Mouse (Mus musculus): ENCODE measurements around the gene BC049730. TPM values are rescaled to one million over a fixed set of nuclear protein-coding genes. Genes with fewer than 3 reads are reported as not detected.

Gene BC049730
- polyA plus RNA-seq (2014; fragmentation: Nextera tagmentation; extraction: Ambion mirVana) = not detected in 2 replicates

DNA sequence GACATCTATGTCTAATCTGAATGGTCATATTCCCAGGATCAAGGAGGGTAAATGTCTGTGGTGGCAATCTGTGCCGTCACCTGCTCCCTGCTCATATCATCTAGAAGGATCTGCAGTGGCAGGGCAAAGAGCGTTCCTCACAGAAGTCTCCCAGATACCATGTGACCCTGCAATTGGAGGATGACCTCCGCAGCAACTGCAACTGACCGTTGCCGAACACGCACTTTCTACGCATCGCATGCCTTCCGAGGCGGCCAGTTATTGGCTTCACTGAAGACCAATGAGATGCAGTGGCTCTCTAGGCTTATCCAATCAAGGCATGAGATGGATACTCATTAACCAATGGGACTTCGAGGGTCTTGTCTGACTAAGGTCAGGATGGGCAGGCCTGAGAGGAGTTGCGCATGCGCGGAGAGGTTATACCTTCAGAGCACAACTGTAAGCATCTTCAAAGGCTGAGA lies at the start of gene BC049730:
Gene BC049730, plus strand, starts transcription at position 411 of the 461 bp plus-strand sequence.
- no peak for DNase-seq (ENCODE audit: low spot score)
- Histone ChIP-seq H3K4me3 (ENCODE audit: low read depth, low read length) (no peak within 1 kb of the TSS), H3K27me3 (ENCODE audit: control insufficient read depth, insufficient read depth, low read length) (no peaks in the 10 kb centered on the region), H3K4me2 (ENCODE audit: low read depth, severe bottlenecking) (no peak within 1 kb of the TSS), H3K9ac (ENCODE audit: low read length) (no peak within 1 kb of the TSS), H3K9me3 (ENCODE audit: control insufficient read depth, low read length) (no peaks in the 10 kb centered on the region; the same call in 1 of the 2 replicates), H3K36me3 (ENCODE audit: control insufficient read depth, insufficient read depth, low read length) (no peaks in the 10 kb centered on the region), H3K4me1 (ENCODE audit: control insufficient read depth, insufficient read depth, low read length) (no peaks in the 10 kb centered on the region), H3K27ac (replicated peaks; ENCODE audit: low read depth, low read length) (no peak within 1 kb of the TSS)
- no peak for ATAC-seq (ENCODE audit: insufficient number of reproducible peaks, low FRiP score, low TSS enrichment, low read depth)
- 94% methylated on average over 14 of the region's 14 CpGs for WGBS

DNA sequence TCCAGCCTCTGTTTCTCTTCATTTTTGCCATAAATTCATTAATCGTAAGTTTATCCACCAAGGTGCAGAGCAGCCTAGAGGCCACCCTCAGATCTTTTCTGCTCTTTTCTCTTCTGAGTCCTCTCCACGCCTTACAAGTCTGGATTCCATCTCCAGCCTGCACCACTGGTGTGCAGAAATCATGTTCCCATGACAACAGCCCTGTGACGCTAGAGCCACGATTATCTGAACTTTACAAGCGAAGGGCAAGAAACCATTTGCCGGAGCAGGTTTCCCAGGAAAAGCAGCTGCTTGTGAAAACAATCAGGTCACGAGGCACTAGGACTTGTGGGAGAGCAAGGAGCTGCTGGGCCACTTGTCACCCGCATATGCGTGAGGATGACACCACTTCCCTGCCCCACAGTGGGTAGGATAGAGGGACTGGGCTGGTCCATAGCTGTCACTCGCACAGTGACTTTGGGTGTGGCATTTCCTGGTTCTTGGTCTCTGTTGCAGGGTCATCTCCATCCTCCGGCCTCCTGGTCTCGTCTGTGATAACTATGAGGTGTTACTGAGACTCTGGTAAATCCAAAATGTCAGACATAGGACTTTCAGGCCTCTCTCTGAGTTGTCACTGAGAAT lies 49.2 kb upstream of the BC049730 start:
- Histone ChIP-seq H3K4me2 (ENCODE audit: low read depth, severe bottlenecking) (no peak overlapping the region), H3K27ac (replicated peaks; ENCODE audit: low read depth, low read length) (no peak overlapping the region), H3K9me3 (ENCODE audit: control insufficient read depth, low read length) (no peaks in the 10 kb centered on the region; the same call in 1 of the 2 replicates), H3K4me3 (ENCODE audit: low read depth, low read length) (no peak overlapping the region), H3K9ac (ENCODE audit: low read length) (no peak overlapping the region), H3K4me1 (ENCODE audit: control insufficient read depth, insufficient read depth, low read length) (no peaks in the 10 kb centered on the region), H3K27me3 (ENCODE audit: control insufficient read depth, insufficient read depth, low read length) (no peaks in the 10 kb centered on the region), H3K36me3 (ENCODE audit: control insufficient read depth, insufficient read depth, low read length) (no peaks in the 10 kb centered on the region)
- WGBS = 53% methylated on average over 12 of the region's 12 CpGs
- no peak for DNase-seq (ENCODE audit: low spot score)
- no peak for ATAC-seq (ENCODE audit: insufficient number of reproducible peaks, low FRiP score, low TSS enrichment, low read depth)

DNA sequence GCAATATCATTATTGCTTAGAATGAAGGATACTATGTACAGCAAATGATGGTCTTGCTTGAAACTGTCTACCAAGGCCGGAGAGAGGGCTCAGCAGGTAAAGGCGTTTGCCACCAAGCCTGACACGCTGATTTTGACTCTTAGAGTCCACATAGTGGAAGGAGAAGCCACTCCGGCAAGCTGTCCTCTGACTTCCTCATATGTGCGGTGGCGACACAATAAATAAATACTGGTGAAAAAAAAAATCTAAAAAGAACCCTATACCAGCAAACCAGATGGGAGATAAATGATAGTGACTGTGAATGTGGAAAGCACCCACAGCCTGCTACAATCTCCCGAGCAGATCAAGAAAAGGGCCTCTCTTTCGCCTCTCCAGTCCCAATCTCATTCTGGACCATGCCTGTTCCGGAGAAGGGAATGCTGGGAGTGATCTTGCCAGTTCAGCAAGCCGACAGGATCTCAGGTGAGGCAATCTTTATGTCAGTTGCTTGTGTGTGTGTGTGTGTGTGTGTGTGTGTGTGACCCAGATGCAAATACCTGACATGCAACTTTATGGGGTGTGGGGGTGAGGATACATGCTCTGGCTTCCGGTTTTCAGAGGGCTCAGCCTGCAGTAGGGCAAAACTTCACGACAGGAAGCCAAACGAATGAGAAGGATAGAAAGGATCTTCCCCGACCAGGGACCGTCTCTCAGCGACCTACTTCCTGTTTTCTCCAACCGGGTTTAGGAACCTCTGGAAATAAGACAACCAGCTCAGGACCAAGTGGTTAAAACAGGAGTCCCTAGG lies 47.7 kb upstream of the BC049730 start:
- Histone ChIP-seq H3K9ac (ENCODE audit: low read length) (no peak overlapping the region), H3K36me3 (ENCODE audit: control insufficient read depth, insufficient read depth, low read length) (no peaks in the 10 kb centered on the region), H3K4me3 (ENCODE audit: low read depth, low read length) (no peak overlapping the region), H3K4me1 (ENCODE audit: control insufficient read depth, insufficient read depth, low read length) (no peaks in the 10 kb centered on the region), H3K4me2 (ENCODE audit: low read depth, severe bottlenecking) (no peak overlapping the region), H3K27me3 (ENCODE audit: control insufficient read depth, insufficient read depth, low read length) (no peaks in the 10 kb centered on the region), H3K9me3 (ENCODE audit: control insufficient read depth, low read length) (no peaks in the 10 kb centered on the region; the same call in 1 of the 2 replicates), H3K27ac (replicated peaks; ENCODE audit: low read depth, low read length) (no peak overlapping the region)
- DNase-seq (ENCODE audit: low spot score) (no peak), ATAC-seq (ENCODE audit: insufficient number of reproducible peaks, low FRiP score, low TSS enrichment, low read depth) (no peak)
- WGBS = 69% methylated on average over 17 of the region's 17 CpGs

DNA sequence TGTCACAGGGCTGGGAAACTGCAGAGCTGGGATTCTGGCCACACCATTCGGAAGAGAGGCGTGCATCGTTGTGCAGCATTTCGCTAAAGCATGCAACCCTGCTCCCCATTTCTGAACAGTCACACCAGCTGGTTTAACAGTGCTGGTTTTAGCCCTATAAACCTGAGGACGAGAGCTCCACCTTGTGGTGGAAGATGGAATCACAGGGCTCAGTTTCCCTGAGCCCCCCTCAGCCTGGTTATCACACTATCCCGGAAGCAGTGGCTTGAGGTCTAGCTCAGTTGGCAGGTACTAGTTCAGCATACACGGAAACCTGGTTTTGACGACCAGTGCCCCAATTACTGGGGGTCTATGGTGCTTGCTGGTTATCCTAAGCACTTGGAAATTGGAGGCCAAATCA lies 46.5 kb upstream of the BC049730 start:
- Histone ChIP-seq H3K36me3 (ENCODE audit: control insufficient read depth, insufficient read depth, low read length) (no peaks in the 10 kb centered on the region), H3K27ac (replicated peaks; ENCODE audit: low read depth, low read length) (no peak overlapping the region), H3K27me3 (ENCODE audit: control insufficient read depth, insufficient read depth, low read length) (no peaks in the 10 kb centered on the region), H3K9me3 (ENCODE audit: control insufficient read depth, low read length) (no peaks in the 10 kb centered on the region; the same call in 1 of the 2 replicates), H3K4me2 (ENCODE audit: low read depth, severe bottlenecking) (no peak overlapping the region), H3K4me1 (ENCODE audit: control insufficient read depth, insufficient read depth, low read length) (no peaks in the 10 kb centered on the region), H3K9ac (ENCODE audit: low read length) (no peak overlapping the region), H3K4me3 (ENCODE audit: low read depth, low read length) (no peak overlapping the region)
- WGBS = 20% methylated on average over 8 of the region's 8 CpGs
- DNase-seq (ENCODE audit: low spot score) (peak; percentile 88), ATAC-seq (ENCODE audit: insufficient number of reproducible peaks, low FRiP score, low TSS enrichment, low read depth) (no peak)

DNA sequence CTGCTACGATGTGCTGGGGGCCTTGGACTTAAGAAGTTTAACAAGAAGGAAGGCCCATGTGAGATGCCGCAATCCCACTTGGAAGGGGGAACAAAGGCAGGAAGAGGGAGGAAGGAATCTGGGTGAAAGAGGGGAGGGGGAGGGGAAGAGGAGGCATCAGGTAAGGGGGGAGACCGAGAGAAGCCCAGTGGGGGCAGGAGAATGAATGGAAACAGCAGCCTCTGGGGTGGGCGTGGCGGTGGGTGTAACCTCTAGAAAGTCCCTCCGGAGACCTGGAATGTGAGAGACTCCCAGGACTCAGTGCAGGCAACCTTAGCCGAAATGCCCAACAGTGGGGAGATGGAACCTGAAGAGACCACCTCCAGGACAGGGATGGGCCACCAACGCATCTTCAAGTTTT lies 44.7 kb upstream of the BC049730 start:
- no peak for DNase-seq (ENCODE audit: low spot score)
- H3K9ac ChIP-seq (ENCODE audit: low read length) = no peak overlapping the region
- H3K4me2 ChIP-seq (ENCODE audit: low read depth, severe bottlenecking) = no peak overlapping the region
- no peak for ATAC-seq (ENCODE audit: insufficient number of reproducible peaks, low FRiP score, low TSS enrichment, low read depth)
- H3K27me3 ChIP-seq (ENCODE audit: control insufficient read depth, insufficient read depth, low read length) = no peaks in the 10 kb centered on the region
- H3K9me3 ChIP-seq (ENCODE audit: control insufficient read depth, low read length) = no peaks in the 10 kb centered on the region
- H3K4me3 ChIP-seq (ENCODE audit: low read depth, low read length) = no peak overlapping the region
- H3K27ac ChIP-seq (replicated peaks; ENCODE audit: low read depth, low read length) = no peak overlapping the region
- 33% methylated on average over 8 of the region's 8 CpGs for WGBS
- no peaks in the 10 kb centered on the region for H3K36me3 ChIP-seq (ENCODE audit: control insufficient read depth, insufficient read depth, low read length)
- H3K4me1 ChIP-seq (ENCODE audit: control insufficient read depth, insufficient read depth, low read length) = no peaks in the 10 kb centered on the region

DNA sequence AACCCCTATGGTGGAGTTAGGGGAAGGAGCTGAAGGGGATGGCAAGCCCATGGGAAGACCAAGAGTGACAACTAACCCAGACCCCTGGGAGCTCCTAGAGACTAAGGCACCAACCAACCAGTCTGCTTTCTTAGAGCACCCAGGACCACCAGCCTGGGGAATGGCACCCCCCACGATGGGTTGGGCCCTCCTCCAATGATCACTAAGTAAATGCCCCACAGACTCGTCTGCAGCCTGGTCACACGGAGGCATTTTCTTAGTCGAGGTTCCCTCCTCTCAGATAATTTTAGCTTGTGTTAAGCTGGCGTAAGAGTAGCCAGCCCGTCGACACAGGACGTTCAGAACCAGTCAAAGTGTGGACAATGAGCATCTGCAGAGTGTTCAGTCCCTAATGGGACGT lies 44.1 kb upstream of the BC049730 start:
- H3K4me3 ChIP-seq (ENCODE audit: low read depth, low read length) = no peak overlapping the region
- no peaks in the 10 kb centered on the region for H3K27me3 ChIP-seq (ENCODE audit: control insufficient read depth, insufficient read depth, low read length)
- ATAC-seq (ENCODE audit: insufficient number of reproducible peaks, low FRiP score, low TSS enrichment, low read depth) (no peak), DNase-seq (ENCODE audit: low spot score) (no peak)
- no peak overlapping the region for H3K27ac ChIP-seq (replicated peaks; ENCODE audit: low read depth, low read length)
- no peak overlapping the region for H3K9ac ChIP-seq (ENCODE audit: low read length)
- H3K4me2 ChIP-seq (ENCODE audit: low read depth, severe bottlenecking) = no peak overlapping the region
- H3K4me1 ChIP-seq (ENCODE audit: control insufficient read depth, insufficient read depth, low read length) = no peaks in the 10 kb centered on the region
- WGBS = 83% methylated on average over 9 of the region's 9 CpGs
- H3K36me3 ChIP-seq (ENCODE audit: control insufficient read depth, insufficient read depth, low read length) = no peaks in the 10 kb centered on the region
- no peaks in the 10 kb centered on the region for H3K9me3 ChIP-seq (ENCODE audit: control insufficient read depth, low read length)

DNA sequence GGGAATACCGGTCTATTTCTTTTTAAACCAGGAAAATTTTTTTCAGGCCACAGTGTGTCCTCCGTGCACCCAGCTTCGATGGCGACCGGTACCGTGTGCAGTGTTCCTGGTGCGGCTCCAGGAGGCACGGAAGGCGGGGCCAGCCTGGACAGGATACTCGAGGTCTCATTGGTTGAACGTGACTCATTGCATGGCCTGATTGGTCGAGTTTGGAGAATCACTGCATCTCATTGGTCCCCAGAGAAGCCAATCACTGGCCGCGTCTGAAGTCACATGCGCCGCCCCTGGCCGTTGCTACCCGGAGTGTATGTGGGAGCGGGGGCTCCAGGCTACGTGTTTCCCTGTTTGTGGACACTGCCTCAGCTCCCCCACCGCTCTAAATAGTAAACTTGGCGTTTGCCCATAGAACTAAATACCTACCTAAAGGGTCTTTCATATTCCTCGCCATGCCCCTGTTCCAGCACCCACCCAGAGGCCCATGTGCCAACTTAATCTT lies 37.0 kb upstream of the BC049730 start:
- H3K9me3 ChIP-seq (ENCODE audit: control insufficient read depth, low read length) = no peaks in the 10 kb centered on the region
- no peak overlapping the region for H3K9ac ChIP-seq (ENCODE audit: low read length)
- no peak overlapping the region for H3K27ac ChIP-seq (replicated peaks; ENCODE audit: low read depth, low read length)
- H3K4me2 ChIP-seq (ENCODE audit: low read depth, severe bottlenecking) = no peak overlapping the region
- no peak overlapping the region for H3K4me3 ChIP-seq (ENCODE audit: low read depth, low read length)
- H3K36me3 ChIP-seq (ENCODE audit: control insufficient read depth, insufficient read depth, low read length) = no peaks in the 10 kb centered on the region
- DNase-seq (ENCODE audit: low spot score) = no peak
- ATAC-seq (ENCODE audit: insufficient number of reproducible peaks, low FRiP score, low TSS enrichment, low read depth) = no peak
- H3K4me1 ChIP-seq (ENCODE audit: control insufficient read depth, insufficient read depth, low read length) = no peaks in the 10 kb centered on the region
- WGBS = 88% methylated on average over 23 of the region's 23 CpGs
- H3K27me3 ChIP-seq (ENCODE audit: control insufficient read depth, insufficient read depth, low read length) = no peaks in the 10 kb centered on the region

DNA sequence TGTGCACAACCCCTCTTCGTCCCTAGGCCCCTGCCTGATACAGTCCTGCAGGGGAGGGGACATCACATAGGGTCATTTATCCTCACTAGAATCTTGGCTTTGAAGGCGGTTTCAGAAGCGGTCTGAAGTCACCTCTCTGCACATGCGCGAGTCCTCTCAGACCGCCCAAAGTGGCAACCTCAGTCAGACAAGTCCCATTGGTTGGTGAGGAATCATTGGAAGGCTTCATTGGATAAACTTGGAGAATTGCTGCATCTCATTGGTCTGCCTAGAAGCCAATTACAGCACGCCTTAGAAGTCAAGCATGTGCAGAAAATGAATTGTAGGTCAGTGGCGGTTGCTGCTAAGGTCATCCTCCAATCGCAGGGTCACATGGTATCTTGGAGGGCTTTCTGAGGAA lies 32.5 kb upstream of the BC049730 start, which contains the start of gene Tex101:
Gene Tex101, minus strand, starts transcription at position 101 of the 400 bp plus-strand sequence.
- Histone ChIP-seq H3K27me3 (ENCODE audit: control insufficient read depth, insufficient read depth, low read length) (no peaks in the 10 kb centered on the region), H3K9me3 (ENCODE audit: control insufficient read depth, low read length) (no peaks in the 10 kb centered on the region), H3K9ac (ENCODE audit: low read length) (no peak within 1 kb of the TSS), H3K4me1 (ENCODE audit: control insufficient read depth, insufficient read depth, low read length) (no peaks in the 10 kb centered on the region), H3K4me2 (ENCODE audit: low read depth, severe bottlenecking) (no peak within 1 kb of the TSS), H3K4me3 (ENCODE audit: low read depth, low read length) (no peak within 1 kb of the TSS), H3K27ac (replicated peaks; ENCODE audit: low read depth, low read length) (no peak within 1 kb of the TSS), H3K36me3 (ENCODE audit: control insufficient read depth, insufficient read depth, low read length) (no peaks in the 10 kb centered on the region)
- WGBS = 92% methylated on average over 9 of the region's 9 CpGs
- ATAC-seq (ENCODE audit: insufficient number of reproducible peaks, low FRiP score, low TSS enrichment, low read depth) = no peak
- no peak for DNase-seq (ENCODE audit: low spot score)

Measured in limb, embryonic 11.5 days (tissue).